Mouse (Mus musculus) kidney, postnatal 4 days (tissue): ENCODE data around the gene Vav3.
A peak's percentile ranks its signal among the peaks of the same experiment; 100 is the strongest.

Experiments
- DNase-seq, 2 experiments: peaks; one replicate each; pipeline ENCODE4 v3.0.0; 2021; ENCODE audit warnings: mixed read lengths in 2 of 2

Gene Vav3

GRCm38 (mm10) chr3:109340274-109341070 lies at the start of gene Vav3:
Gene Vav3 (plus strand): TSS chr3:109340653.
- peak; percentile 73 to 82 for DNase-seq

- no peak for DNase-seq
Measured at GRCm38 (mm10) chr3:109298857-109299256, 41.6 kb upstream of the Vav3 start.

GRCm38 (mm10) chr3:109299303-109300074 lies 41.0 kb upstream of the Vav3 start:
- DNase-seq, result no peak

- no peak for DNase-seq
Measured at GRCm38 (mm10) chr3:109302059-109302458, 38.4 kb upstream of the Vav3 start.

- DNase-seq, result peak; percentile 16 to 18
Measured at GRCm38 (mm10) chr3:109307406-109307805, 33.0 kb upstream of the Vav3 start.

DNA sequence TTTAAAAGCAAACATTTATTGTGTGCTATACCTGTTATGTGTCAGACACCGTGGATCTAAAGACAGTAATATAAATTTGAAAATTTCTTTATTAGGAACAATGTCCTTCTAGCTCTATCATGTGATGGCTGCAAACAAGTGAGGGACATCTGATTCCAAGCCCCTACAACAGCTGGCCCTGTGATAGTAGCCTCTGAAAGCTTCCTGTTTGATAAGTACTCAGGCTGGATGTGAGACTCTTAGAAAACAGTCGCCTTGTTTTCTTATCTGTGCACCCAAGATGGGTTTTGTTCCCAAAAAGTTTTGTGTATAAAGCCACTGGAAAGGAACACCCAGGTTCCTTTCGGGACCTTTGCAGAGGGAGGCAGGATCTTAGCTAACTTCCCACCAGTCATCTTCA lies 32.0 kb upstream of the Vav3 start:
- no peak for DNase-seq

DNA sequence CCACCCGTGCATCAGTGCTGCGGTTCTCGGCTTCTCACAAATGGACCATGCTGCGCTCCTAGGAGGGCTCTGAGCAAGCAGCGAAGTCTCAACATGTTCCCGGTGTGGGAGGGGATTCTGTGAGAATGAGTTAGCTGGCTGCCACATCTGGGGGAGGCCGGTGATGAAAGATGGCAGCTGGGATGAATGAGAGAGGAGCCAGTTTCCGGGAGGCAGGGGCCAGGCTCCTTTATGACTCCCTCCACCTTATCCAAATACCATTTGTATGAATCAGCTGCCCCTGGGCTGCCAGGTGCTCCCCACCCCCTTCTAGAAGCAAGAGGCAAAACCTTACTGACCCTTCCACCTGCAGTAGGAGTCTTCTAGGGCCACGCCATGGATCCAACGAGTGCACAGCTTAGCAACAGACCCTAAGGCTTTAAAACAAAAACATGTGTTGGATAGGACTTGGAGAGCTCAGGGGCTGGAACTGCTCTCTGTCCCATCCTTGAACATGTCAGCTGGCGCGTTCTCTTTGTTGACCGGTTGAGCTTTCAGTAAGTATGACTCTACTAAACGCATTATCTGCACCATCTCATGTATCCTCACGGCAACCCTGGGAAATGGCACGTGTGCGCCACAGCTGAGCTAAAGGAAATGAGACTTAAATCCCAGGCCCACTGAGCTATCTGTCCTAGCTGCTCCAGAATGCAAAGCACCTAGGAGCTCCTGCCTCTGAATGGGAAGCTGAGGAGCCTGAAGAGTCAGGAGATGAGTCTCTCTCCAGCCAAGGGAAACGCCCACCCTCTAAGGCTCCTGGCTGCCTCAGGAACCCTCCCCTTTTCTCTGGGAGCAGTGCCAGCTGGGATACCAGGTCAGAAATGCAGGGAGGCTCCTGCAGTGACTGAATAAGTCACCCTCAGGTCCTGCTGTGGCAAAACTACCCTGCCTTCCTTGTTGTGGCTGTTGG lies 30.9 kb upstream of the Vav3 start:
- DNase-seq, result peak; percentile 29 to 45

GRCm38 (mm10) chr3:109311172-109311824 lies 29.2 kb upstream of the Vav3 start:
- DNase-seq, result no peak

DNA sequence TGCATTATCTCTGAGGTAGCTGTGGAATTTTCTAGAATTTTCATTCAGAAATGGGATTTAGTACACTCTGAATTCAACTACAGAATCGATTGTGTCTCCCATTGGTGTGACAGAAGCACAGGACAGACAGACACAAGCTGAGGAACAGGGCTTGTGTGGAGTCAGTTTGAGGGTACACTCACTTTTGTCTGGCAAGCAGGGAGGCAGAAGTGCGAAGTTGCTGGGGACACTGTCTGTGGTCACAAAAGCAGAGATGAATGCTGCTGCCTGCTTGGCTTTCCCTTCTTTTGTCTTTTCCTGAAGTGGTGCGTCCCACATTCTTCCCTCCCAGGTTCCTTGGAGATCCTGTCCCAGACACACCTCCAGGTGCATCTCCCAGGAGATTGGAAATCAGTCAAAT lies 28.6 kb upstream of the Vav3 start:
- DNase-seq, result no peak

GRCm38 (mm10) chr3:109313501-109313900 lies 27.0 kb upstream of the Vav3 start:
- DNase-seq, result no peak

DNA sequence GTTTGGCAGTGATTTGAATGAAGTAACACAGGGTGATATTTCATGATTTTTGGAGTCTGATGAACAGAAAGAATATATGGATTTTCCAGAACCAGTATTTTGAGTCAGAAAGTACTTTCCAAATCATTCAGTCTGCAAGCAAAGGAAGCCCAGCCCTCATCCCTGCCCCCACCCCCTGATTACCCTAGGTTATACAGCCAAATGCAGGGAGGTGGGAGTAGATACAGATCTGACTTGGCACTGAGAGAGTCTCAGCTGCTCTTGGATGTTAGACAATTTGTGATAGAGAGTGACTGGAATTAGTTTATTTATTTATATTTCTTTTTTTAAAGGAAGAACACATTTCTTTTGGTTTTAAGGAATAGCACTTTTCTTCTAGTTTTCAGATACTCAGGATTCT lies 18.2 kb upstream of the Vav3 start:
- DNase-seq, result no peak

DNA sequence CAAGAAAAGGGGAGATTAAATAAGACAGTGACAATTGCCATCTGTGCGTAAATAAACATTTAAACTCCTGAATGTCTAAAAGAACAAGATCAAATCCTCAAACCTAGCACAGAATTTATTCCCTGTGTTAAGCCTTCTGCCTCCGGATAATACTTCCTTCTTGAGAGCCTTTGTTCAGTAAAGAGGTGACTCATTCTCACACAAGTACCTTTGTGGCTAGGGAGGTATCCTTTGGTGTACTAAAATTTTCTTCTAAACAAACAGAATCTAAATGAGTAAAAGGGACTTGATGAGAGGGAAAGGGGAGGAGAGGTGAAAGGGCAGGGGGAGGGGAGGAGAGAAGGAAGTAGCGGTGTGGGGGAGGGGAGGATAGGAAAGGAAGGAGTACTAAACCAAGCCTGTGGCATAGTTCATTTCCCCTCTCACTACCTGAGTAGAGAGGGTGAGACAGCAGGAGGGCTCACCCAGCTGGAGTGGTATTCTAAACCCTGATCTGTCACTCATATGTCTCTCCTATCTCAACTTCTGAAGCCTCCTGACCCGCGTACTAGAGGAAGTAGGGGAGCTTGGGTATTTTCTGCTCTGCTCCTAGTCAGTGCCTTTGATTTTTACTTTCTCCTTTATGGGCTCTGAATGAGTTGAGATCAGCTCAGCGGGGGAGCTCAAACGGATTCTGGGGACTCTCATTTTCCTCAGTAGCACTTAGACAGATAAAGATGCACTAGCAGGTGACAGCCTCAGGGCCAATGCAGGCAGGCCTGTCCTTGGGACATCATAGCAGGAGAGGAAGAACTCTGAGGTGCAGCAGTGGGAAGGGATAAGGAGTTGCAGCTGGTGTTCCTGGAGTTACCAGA lies 16.8 kb upstream of the Vav3 start:
- DNase-seq, result no peak

DNA sequence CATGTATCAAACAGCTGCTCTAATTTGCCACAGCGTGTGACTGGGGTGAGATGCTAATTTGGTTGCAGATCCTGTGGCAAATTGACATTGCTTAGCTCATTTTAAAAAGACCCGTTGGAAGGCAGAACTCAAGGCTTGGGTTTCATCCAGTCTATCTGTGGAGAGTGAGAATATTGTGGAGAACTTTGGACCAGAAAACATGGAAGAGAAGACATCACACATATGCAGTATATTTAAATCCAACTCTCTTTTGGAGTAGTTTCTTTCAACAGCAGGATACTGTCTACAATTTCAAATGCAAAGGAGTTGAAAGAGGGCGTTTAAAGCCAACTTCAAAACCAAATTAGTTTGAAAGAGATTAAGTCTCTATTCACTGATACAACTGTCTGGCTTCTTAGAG lies 13.3 kb upstream of the Vav3 start:
- no peak for DNase-seq

DNA sequence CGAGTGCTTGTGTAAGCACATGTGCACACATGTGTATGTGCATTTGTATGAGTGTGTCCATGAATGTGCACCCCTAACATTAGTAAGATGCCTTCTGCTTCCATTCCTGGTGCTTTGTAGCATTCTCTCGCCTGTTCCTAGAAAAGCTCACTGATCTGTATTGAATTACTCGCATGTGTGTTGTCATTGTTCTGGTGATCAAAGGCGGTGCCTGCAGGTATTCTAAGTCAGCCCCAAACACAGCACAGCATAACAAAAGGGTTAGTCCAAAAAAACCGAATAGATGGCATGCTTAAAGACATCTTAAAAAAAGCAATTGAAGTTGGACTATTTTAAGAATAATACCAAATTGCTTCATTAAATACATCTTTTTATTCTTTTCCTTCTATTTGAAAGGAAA lies 7.7 kb upstream of the Vav3 start:
- no peak for DNase-seq

DNA sequence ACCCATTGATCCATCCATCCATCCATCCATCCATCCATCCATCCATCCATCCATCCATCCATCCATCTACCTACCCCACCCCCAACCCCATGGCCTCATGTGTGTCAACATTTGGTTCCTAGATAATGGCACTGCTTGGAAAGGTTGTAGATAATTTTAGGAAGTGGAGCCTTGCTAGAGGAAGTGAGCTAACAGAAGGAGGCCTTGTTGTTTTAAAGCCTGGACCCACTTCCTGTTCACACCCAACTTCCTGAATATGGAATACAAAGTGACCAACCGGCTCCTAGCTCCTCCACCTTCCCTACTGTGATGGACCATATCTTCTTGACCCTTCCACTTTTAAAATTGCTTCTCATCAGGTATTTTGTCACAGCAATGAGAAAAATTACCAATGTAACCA lies 5.0 kb upstream of the Vav3 start:
- DNase-seq, result no peak

- DNase-seq, result peak in 1 of 2 experiments; percentile 4
Measured at GRCm38 (mm10) chr3:109339290-109339689, 1.2 kb upstream of the Vav3 start.

DNA sequence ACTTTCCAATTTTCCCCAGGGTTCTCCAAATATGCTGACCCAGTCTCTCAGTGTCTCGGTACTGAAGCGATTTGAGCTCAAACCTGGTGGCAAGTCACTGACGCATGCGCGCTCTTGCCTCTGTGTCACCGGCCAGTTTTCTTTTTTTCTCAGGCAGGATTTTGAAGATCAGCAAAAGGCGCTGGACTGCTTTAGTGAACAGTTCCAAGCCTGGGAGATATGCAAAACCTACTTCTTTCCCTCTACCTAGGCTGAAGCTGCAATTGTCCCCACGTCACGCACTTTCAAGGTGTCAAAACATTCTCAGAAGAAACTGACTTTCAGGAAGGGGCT lies 546 bp upstream of the Vav3 start:
- DNase-seq, result peak; percentile 64 to 76

GRCm38 (mm10) chr3:109341071-109341480 lies 623 bp downstream of the Vav3 start:
- DNase-seq, result no peak

DNA sequence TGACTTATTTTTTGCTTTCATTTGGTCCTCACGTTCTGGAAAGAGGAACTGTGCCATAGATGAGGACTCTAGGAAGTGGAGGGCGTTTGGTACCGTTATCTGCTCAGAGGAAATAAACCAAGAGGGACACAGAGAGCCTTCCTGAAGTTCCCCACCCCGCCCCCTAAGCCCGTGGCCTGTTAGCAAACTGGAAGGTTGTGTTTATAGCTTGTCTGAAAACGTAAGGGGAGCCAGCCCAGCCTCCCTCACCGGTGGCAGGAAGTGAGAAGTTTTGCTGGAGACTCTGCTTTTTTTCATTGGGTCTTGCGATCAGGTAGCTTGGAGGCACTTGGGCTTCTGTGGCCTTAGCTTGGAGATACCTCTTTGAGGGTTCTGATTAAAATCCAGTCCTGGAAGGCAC lies 1.2 kb downstream of the Vav3 start:
- DNase-seq, result peak; percentile 48 to 64

DNA sequence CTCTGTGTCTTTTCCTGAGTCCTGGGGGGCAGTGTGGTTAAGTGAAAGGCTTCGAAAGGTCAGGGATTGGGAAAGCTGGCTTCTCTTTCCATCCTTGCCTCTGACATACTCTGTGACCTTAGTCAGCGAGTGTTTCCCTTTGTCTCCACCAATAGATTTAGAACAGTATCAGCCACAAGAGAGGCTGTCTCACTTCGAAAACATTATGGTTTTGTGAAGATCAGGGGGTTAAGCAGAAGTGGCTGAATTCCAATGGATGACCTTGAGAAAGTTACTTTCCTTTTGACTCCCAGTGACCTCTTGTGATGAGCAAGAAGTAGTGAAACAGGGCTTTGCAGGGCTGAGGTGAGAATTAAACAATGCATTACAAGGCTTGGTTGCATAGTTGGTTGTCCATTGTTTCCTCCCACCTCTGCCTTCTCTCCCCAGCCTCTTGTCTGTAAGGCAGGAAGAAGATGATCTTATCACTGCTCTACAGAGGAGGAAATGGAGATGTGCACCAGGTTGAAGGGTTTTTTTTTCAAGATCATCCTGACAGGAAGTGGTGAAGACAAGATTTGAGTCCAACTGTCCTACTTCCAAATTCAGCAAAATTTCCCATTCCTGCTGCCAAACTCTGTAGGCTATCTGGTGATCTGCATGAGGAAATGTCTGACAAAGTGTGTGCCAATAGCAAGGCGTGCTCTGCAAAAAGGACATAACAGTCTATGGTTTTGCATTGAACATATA lies 11.7 kb downstream of the Vav3 start:
- DNase-seq, result no peak

GRCm38 (mm10) chr3:109352690-109353089 lies 12.2 kb downstream of the Vav3 start:
- DNase-seq, result no peak
